Mouse (Mus musculus): ENCODE results near the gene Cecr2.

GRCm38 (mm10) chr6:120778226-120778625, 112.1 kb downstream of the Cecr2 start:
- TF ChIP-seq CTCF (IDR thresholded peaks at IDR 0.05; ENCODE audit: low read depth, low read length), result no peak
- TF ChIP-seq GATA2 (IDR thresholded peaks at IDR 0.05; ENCODE audit: borderline replicate concordance, low read depth, low read length), result no peak
